Mouse (Mus musculus) liver, adult 2 months (tissue): ENCODE measurements at regions not wholly inside any gene's neighbourhood (a gene's known extent, or its start where the extent isn't known, plus 50 kb on each side); places are given as distances from the start of the nearest gene placed in this dataset.

Experiments
- CTCF ChIP-seq: fragments of 200-500 bp; IDR thresholded peaks from 2 replicates; pipeline ENCODE4 v1.5.1; 2011; ENCODE audit warnings: low read depth, low read length, control low read depth
- POLR2A ChIP-seq: fragments of 200-500 bp; IDR thresholded peaks from 2 replicates; pipeline ENCODE4 v1.6.1; 2011; ENCODE audit warnings: low read length, control low read depth; ENCODE audit not compliant: insufficient read depth; ENCODE audit errors: extremely low read depth

- no peak for TF ChIP-seq CTCF
- no peak for TF ChIP-seq POLR2A
Measured at GRCm38 (mm10) chr11:71929716-71930488, 107.4 kb downstream of the Aipl1 start.
